Mouse (Mus musculus) hindbrain, embryonic 11.5 days (tissue): ENCODE results near the gene Nedd8. TPM values are rescaled to one million over a fixed set of nuclear protein-coding genes. Genes with fewer than 3 reads are reported as not detected.

Experiments used
- ATAC-seq: fragments of 200-750 bp; cut with Nextera tagmentation; 2 replicates; pipeline ENCODE4 v1.8.0; 2017; ENCODE audit warnings: mild to moderate bottlenecking, moderate TSS enrichment, moderate library complexity; ENCODE audit not compliant: low FRiP score
- DNase-seq: peaks from one replicate; pipeline ENCODE4 v3.0.0-alpha.2; 2015; ENCODE audit warnings: low spot score
- H3K27ac ChIP-seq: fragments of 300-500 bp; sonication (generic); 2 replicates; pipeline ENCODE4 v1.5.1; 2014; ENCODE audit warnings: mild to moderate bottlenecking, low read depth, low read length
- H3K27me3 ChIP-seq: fragments of 300-500 bp; sonication (generic); 2 replicates; pipeline ENCODE4 v1.6.1; 2014; ENCODE audit warnings: mild to moderate bottlenecking, low read length, moderate library complexity, mixed read lengths; ENCODE audit not compliant: control insufficient read depth, insufficient read depth
- H3K36me3 ChIP-seq: fragments of 300-500 bp; sonication (generic); 2 replicates; pipeline ENCODE4 v1.6.1; 2014; ENCODE audit warnings: mild to moderate bottlenecking, low read length, moderate library complexity, mixed read lengths; ENCODE audit not compliant: control insufficient read depth, insufficient read depth
- H3K4me1 ChIP-seq: fragments of 300-500 bp; sonication (generic); replicated peaks from 2 replicates; pipeline ENCODE4 v1.6.1; 2014; ENCODE audit warnings: low read length, mixed read lengths; ENCODE audit not compliant: control insufficient read depth, insufficient read depth
- H3K4me2 ChIP-seq: fragments of 300-500 bp; sonication (generic); replicated peaks from 2 replicates; pipeline ENCODE4 v1.6.1; 2014; ENCODE audit warnings: mild to moderate bottlenecking, low read depth, low read length
- H3K4me3 ChIP-seq: fragments of 300-500 bp; sonication (generic); 2 replicates; pipeline ENCODE4 v1.5.1; 2014; ENCODE audit warnings: low read depth, low read length
- H3K9ac ChIP-seq: fragments of 300-500 bp; sonication (generic); 2 replicates; pipeline ENCODE4 v1.6.1; 2014; ENCODE audit warnings: low read depth, low read length
- H3K9me3 ChIP-seq: fragments of 300-500 bp; sonication (generic); 2 replicates; pipeline ENCODE4 v1.6.1; 2016; ENCODE audit warnings: low read length; ENCODE audit not compliant: control insufficient read depth
- WGBS: fragments of 180-500 bp; shearing (Covaris S2); extraction: QIAGEN DNeasy Blood & Tissue Kit; methylation state at CpG from one replicate; pipeline ENCODE4 v1.1.7; 2014; 5-methylcytosine and 5-hydroxymethylcytosine counted together
- polyA plus RNA-seq: library from polyadenylated mRNA; unstranded; fragments of >200 nt; fragmentation: Nextera tagmentation; extraction: Ambion mirVana; gene quantifications from 2 replicates; pipeline ENCODE4 v1.2.1, GENCODE M21; 2014

The Nedd8 gene
- polyA plus RNA-seq, 1 experiment from 2014 or later, result 597 TPM

GRCm38 (mm10) chr14:55713007-55713728, 41.2 kb upstream of the Nedd8 start:
- Histone ChIP-seq H3K27ac (no peak overlapping the region), H3K4me1 (no peaks in the 10 kb centered on the region), H3K4me3 (no peak overlapping the region), H3K9me3 (no peaks in the 10 kb centered on the region), H3K4me2 (0 out of 2 replicates have a peak overlapping the region, but pooled peaks have one; percentile 7), H3K36me3 (no peaks in the 10 kb centered on the region), H3K27me3 (peaks cover 8% of the 10 kb centered on the region), H3K9ac (no peak overlapping the region)
- WGBS, result 14% methylated on average over 25 of the region's 25 CpGs
- no peak for DNase-seq
- ATAC-seq, result no peak

GRCm38 (mm10) chr14:55711786-55712185, 39.9 kb upstream of the Nedd8 start:
- no peak overlapping the region for H3K9ac ChIP-seq
- no peak overlapping the region for H3K4me2 ChIP-seq
- DNase-seq (no peak), ATAC-seq (no peak)
- no peak overlapping the region for H3K27ac ChIP-seq
- 69% methylated on average over 7 of the region's 7 CpGs for WGBS
- no peaks in the 10 kb centered on the region for H3K9me3 ChIP-seq
- H3K4me3 ChIP-seq, result no peak overlapping the region
- no peaks in the 10 kb centered on the region for H3K4me1 ChIP-seq
- no peaks in the 10 kb centered on the region for H3K36me3 ChIP-seq
- H3K27me3 ChIP-seq, result peaks cover 8% of the 10 kb centered on the region

- H3K9me3 ChIP-seq, result no peaks in the 10 kb centered on the region
- H3K27me3 ChIP-seq, result peaks cover 8% of the 10 kb centered on the region
- H3K4me3 ChIP-seq, result no peak overlapping the region
- H3K9ac ChIP-seq, result no peak overlapping the region
- no peak for DNase-seq
- ATAC-seq, result no peak
- 87% methylated on average over 4 of the region's 4 CpGs for WGBS
- H3K4me2 ChIP-seq, result no peak overlapping the region
- no peak overlapping the region for H3K27ac ChIP-seq
- no peaks in the 10 kb centered on the region for H3K4me1 ChIP-seq
- H3K36me3 ChIP-seq, result no peaks in the 10 kb centered on the region
Measured at GRCm38 (mm10) chr14:55709509-55709908, 37.6 kb upstream of the Nedd8 start.

GRCm38 (mm10) chr14:55707397-55707796, 35.5 kb upstream of the Nedd8 start:
- Histone ChIP-seq H3K9ac (no peak overlapping the region), H3K27ac (no peak overlapping the region), H3K36me3 (no peaks in the 10 kb centered on the region), H3K27me3 (peaks cover 2% of the 10 kb centered on the region; the same call in 1 of the 2 replicates), H3K9me3 (no peaks in the 10 kb centered on the region), H3K4me3 (no peak overlapping the region), H3K4me1 (no peaks in the 10 kb centered on the region), H3K4me2 (no peak overlapping the region)
- DNase-seq, result no peak
- no peak for ATAC-seq
- WGBS, result 87% methylated on average over 5 of the region's 5 CpGs

- DNase-seq (no peak), ATAC-seq (no peak)
- Histone ChIP-seq H3K4me2 (no peak overlapping the region), H3K36me3 (no peaks in the 10 kb centered on the region), H3K4me1 (no peaks in the 10 kb centered on the region), H3K9me3 (no peaks in the 10 kb centered on the region), H3K9ac (no peak overlapping the region), H3K27ac (no peak overlapping the region), H3K27me3 (peaks cover 2% of the 10 kb centered on the region; the same call in 1 of the 2 replicates), H3K4me3 (no peak overlapping the region)
- WGBS, result 91% methylated on average over 8 of the region's 8 CpGs
Measured at GRCm38 (mm10) chr14:55706051-55706600, 34.2 kb upstream of the Nedd8 start.

GRCm38 (mm10) chr14:55702761-55703160, 30.8 kb upstream of the Nedd8 start:
- Histone ChIP-seq H3K4me1 (no peaks in the 10 kb centered on the region), H3K9me3 (no peaks in the 10 kb centered on the region), H3K36me3 (no peaks in the 10 kb centered on the region), H3K4me2 (no peak overlapping the region), H3K9ac (no peak overlapping the region), H3K27ac (no peak overlapping the region), H3K27me3 (no peaks in the 10 kb centered on the region), H3K4me3 (no peak overlapping the region)
- DNase-seq (no peak), ATAC-seq (no peak)
- WGBS, result 69% methylated on average over 6 of the region's 6 CpGs

- H3K4me2 ChIP-seq, result no peak overlapping the region
- no peak overlapping the region for H3K9ac ChIP-seq
- H3K9me3 ChIP-seq, result no peaks in the 10 kb centered on the region
- WGBS, result 74% methylated on average over 9 of the region's 9 CpGs
- H3K27me3 ChIP-seq, result no peaks in the 10 kb centered on the region
- ATAC-seq, result no peak
- no peak for DNase-seq
- no peak overlapping the region for H3K27ac ChIP-seq
- no peaks in the 10 kb centered on the region for H3K36me3 ChIP-seq
- no peak overlapping the region for H3K4me3 ChIP-seq
- H3K4me1 ChIP-seq, result no peaks in the 10 kb centered on the region
Measured at GRCm38 (mm10) chr14:55701131-55701530, 29.2 kb upstream of the Nedd8 start.

GRCm38 (mm10) chr14:55697226-55697625, 25.3 kb upstream of the Nedd8 start:
- Histone ChIP-seq H3K27me3 (no peaks in the 10 kb centered on the region), H3K36me3 (no peaks in the 10 kb centered on the region), H3K9ac (no peak overlapping the region), H3K27ac (no peak overlapping the region), H3K4me3 (no peak overlapping the region), H3K4me2 (no peak overlapping the region), H3K4me1 (no peaks in the 10 kb centered on the region), H3K9me3 (no peaks in the 10 kb centered on the region)
- ATAC-seq (no peak), DNase-seq (no peak)
- 87% methylated on average over 4 of the region's 4 CpGs for WGBS

- H3K36me3 ChIP-seq, result no peaks in the 10 kb centered on the region
- no peak overlapping the region for H3K4me2 ChIP-seq
- H3K9me3 ChIP-seq, result no peaks in the 10 kb centered on the region
- H3K4me3 ChIP-seq, result no peak overlapping the region
- H3K9ac ChIP-seq, result no peak overlapping the region
- H3K27ac ChIP-seq, result no peak overlapping the region
- no peaks in the 10 kb centered on the region for H3K27me3 ChIP-seq
- ATAC-seq (no peak), DNase-seq (no peak)
- WGBS, result 81% methylated on average over 10 of the region's 10 CpGs
- H3K4me1 ChIP-seq, result no peaks in the 10 kb centered on the region
Measured at GRCm38 (mm10) chr14:55689433-55689832, 17.5 kb upstream of the Nedd8 start.
